Mouse (Mus musculus) inflammation-experienced regulatory T-cells (primary cell): ENCODE measurements around the gene Cgas. TPM values are rescaled to one million over a fixed set of nuclear protein-coding genes. Genes with fewer than 3 reads are reported as not detected.

Experiments used
- polyA plus RNA-seq, 2 experiments: library from polyadenylated mRNA; unstranded; fragments of 100-300 nt; shearing (Covaris generic); gene quantifications; one replicate each; pipeline ENCODE4 v1.2.1; 2017

Gene Cgas
- polyA plus RNA-seq = 10 to 100 TPM in 1 of 2 experiments, 1 to 10 TPM in 1; 3.7 to 10.9 TPM

DNA sequence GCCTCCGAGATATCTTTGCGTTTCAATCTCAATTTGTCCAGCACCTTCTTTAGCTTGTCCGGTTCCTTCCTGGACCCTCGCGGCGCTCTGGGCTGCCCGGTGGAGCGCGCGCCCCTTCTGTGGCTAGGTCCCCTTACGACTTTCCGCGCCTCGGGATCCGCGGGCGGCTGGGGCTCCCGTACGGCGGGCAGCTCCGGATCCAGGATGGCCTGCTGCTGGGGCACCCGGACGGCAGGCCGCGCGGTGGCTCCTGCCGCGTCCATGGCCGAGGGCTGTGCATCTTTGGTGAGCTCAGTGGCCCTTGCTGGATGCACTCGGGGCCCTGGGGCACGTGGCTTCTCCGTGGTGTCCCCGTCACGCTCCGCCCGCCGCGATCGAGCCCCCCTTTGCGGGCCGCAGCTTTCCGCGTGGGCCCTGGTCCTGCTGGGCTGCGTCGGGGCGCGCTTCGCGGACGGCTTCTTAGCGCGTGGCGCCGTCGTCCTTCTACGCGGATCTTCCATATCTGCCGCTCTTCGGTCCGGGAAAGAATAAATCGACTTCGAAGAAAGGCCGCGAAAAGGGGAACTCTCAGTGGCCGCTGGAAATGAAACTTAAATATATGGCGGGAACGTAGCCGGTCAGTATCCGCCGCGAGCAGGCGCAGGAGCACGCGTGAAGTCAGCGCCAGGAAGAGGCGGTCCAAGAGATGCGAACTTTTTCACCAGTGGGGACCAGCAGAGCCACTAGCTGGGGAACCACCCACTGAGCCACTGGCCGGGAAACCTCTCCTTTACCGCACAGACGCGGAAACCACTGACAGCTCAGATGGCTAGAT, at the start of gene Cgas:
Gene Cgas, minus strand, starts transcription at position 659 of the 814 bp plus-strand sequence.

DNA sequence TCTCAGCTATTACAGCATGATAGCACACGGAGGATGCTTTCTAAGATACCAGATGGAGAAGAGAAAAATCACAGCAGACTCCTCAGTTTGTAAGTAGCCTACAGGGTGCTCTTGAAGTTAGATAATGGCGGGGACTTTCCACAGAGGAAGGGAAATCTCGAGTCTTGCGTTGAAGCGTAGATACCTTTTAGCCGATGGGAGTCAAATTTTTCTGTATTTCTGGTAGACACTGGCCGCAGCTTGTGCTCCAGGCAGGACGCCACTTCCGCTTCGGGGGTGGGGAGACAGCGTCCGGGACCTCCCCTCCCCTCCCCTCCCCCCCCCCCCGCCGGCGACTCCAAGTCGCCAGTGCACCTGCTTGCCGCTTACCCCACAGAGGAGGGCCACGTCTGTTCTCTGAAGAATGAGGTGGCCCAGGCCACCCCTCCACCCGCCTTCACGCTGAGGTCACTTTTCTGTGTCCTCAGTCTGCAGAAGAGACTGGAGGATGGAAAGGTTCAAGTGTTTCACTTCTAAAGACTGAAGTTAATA, 45.9 kb upstream of the Cgas start, which contains the start of gene Eef1a1:
Gene Eef1a1, minus strand, starts transcription at position 262 of the 531 bp plus-strand sequence.

DNA sequence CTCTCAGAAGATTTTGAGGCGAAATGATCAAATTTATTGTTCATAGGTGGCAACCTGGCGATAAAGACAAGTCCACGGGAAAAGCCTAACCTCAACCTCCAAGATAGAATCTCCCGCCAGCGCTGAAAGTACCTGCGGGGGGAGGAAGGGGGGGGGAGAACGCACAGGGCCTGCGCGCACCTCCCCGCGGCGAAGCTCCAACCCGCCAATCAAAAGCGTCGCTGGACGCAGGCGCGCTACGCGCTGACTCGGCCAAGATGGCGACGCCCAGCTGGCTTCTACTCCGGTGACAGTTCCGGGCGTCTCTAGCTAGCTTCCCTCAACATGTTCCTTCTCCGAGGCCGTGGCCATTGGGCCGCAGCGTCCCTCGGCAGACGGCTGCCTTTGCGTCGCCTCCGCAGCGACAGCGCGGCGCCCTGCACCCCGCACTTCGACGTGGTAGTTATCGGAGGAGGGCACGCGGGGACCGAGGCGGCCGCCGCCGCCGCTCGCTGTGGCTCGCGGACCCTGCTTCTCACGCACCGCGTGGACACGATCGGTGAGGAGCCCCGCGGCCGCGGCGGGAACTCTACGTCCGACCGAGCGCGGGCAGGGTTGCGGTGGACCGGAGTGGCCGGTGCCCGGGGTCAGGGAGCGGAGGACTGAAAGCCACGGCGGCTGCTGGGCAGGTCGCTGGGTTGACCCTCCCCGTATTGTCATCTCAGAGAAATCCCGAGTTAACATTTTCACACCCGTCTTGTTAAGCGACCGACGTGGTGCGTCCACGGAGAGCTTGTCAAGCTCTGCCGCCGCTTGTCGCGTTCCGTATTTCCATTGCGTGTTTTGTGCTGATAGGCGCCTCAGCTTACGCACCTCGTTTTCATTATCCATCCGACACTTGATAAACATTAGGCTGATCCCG, 5.2 kb upstream of the Cgas start, which contains the start of the genes Mto1 and Gm17324:
Gene Mto1, plus strand, starts transcription at position 236 of the 901 bp plus-strand sequence.
Gene Gm17324, minus strand, starts transcription at position 814 of the 901 bp plus-strand sequence.

DNA sequence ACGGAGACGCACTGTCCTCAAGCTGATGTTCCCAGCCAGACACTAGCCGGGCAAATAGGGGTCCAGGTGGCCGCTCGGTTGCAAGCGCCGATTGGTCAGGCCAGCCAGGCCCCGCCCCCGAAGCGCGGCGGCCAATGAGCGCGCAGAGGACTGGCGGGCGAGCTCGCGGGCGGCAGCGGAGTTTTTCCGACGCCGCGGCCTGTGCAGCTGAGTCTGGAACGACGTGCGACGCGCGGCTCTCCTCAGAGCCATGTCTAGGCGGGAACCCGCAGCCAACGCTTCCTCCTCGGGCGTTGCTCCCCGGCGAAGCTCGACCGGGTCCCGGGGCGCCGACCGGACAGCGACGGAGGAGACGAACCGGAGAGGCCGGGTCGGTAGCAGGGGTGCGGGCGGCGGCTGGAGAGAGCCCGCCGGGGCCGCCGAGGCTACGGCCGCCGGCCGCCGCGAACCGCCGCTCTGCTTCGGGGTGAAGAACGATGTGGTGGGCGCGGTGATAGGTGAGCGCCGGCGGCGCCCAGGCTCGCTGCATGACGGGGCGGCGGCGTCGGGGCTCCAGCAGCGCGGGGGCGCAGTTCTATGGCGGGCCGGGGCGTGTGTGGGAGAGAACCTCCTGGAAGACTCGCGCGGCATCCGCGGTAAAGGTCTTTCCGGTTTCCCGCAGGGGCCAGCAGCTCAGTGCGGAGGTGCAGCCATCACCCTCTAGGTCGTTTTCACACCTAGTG, 47.2 kb downstream of the Cgas start, which contains the start of gene Ddx43:
Gene Ddx43, plus strand, starts transcription at position 148 of the 722 bp plus-strand sequence.

Other genes with a start within 250 kb of the Cgas start
- under 1 TPM in 1 of 2 experiments, not detected in 1; 0.53 TPM for gene Gsta1, start 212.6 kb downstream of the Cgas start, polyA plus RNA-seq
- gene Gm3776, start 186.1 kb downstream of the Cgas start, polyA plus RNA-seq = not detected
- gene Gm10639, start 153.3 kb downstream of the Cgas start, polyA plus RNA-seq = under 1 TPM in 1 of 2 experiments, not detected in 1; 0.81 TPM
- not detected for gene Omt2a, start 128.4 kb downstream of the Cgas start, polyA plus RNA-seq
- gene Omt2b, start 115.6 kb downstream of the Cgas start, polyA plus RNA-seq = not detected
- gene Gsta2, start 87.4 kb downstream of the Cgas start, polyA plus RNA-seq = 1 to 10 TPM in 1 of 2 experiments, under 1 TPM in 1; 0.49 to 3.4 TPM
- not detected for gene Dppa5a, start 75.1 kb downstream of the Cgas start, polyA plus RNA-seq
- gene Ooep, start 64.5 kb downstream of the Cgas start, polyA plus RNA-seq = 1 to 10 TPM in 1 of 2 experiments, under 1 TPM in 1; 0.23 to 1.2 TPM
- 10 to 100 TPM in 1 of 2 experiments, 1 to 10 TPM in 1; 5.5 to 15.1 TPM for gene Ddx43, start 47.5 kb downstream of the Cgas start, polyA plus RNA-seq
- 10 to 100 TPM; 27.3 to 35.9 TPM for gene Mto1, start 5.0 kb upstream of the Cgas start, polyA plus RNA-seq
- gene Gm17324, start 5.5 kb upstream of the Cgas start, polyA plus RNA-seq = 1 to 10 TPM in 1 of 2 experiments, under 1 TPM in 1; 0.53 to 2.7 TPM
- gene Eef1a1, start 45.9 kb upstream of the Cgas start, polyA plus RNA-seq = 1,000 to 10,000 TPM; 3,945 to 4,761 TPM
- gene Slc17a5, start 144.8 kb upstream of the Cgas start, polyA plus RNA-seq = 10 to 100 TPM; 12.1 to 13.9 TPM
- 1 to 10 TPM in 1 of 2 experiments, under 1 TPM in 1; 0.28 to 1.6 TPM for gene Cd109, start 172.3 kb upstream of the Cgas start, polyA plus RNA-seq